Mouse (Mus musculus) hindbrain, embryonic 12.5 days (tissue): ENCODE results near the gene Fnd3c2. TPM values are rescaled to one million over a fixed set of nuclear protein-coding genes. Genes with fewer than 3 reads are reported as not detected.
"Not testable (repeated sequence)": the region's sequence is repeated elsewhere in the genome, so short reads cannot be mapped to it uniquely, and the experiment has no call there.

ENCODE experiments used
- ATAC-seq: fragments of 200-750 bp; cut with Nextera tagmentation; 2 replicates; pipeline ENCODE4 v1.8.0; 2017; ENCODE audit warnings: moderate TSS enrichment; ENCODE audit not compliant: low FRiP score
- H3K27ac ChIP-seq: fragments of 300-500 bp; sonication (generic); 2 replicates; pipeline ENCODE4 v1.5.1; 2016; ENCODE audit warnings: mild to moderate bottlenecking
- H3K27me3 ChIP-seq: fragments of 300-500 bp; sonication (generic); 2 replicates; pipeline ENCODE4 v1.6.1; 2016; ENCODE audit warnings: mild to moderate bottlenecking
- H3K36me3 ChIP-seq: fragments of 300-500 bp; sonication (generic); 2 replicates; pipeline ENCODE4 v1.6.1; 2016; ENCODE audit warnings: mild to moderate bottlenecking
- H3K4me1 ChIP-seq: fragments of 300-500 bp; sonication (generic); 2 replicates; pipeline ENCODE4 v1.6.1; 2016
- H3K4me2 ChIP-seq: fragments of 300-500 bp; sonication (generic); replicated peaks from 2 replicates; pipeline ENCODE4 v1.6.1; 2016; ENCODE audit warnings: mild to moderate bottlenecking
- H3K4me3 ChIP-seq: fragments of 300-500 bp; sonication (generic); 2 replicates; pipeline ENCODE4 v1.5.1; 2016; ENCODE audit warnings: mild to moderate bottlenecking
- H3K9ac ChIP-seq: fragments of 300-500 bp; sonication (generic); 2 replicates; pipeline ENCODE4 v1.6.1; 2016; ENCODE audit warnings: mild to moderate bottlenecking, moderate library complexity
- H3K9me3 ChIP-seq: fragments of 300-500 bp; sonication (generic); replicated peaks from 2 replicates; pipeline ENCODE4 v1.6.1; 2016; ENCODE audit warnings: mild to moderate bottlenecking
- WGBS: fragments of 180-500 bp; shearing (Covaris S2); methylation state at CpG from one replicate; pipeline ENCODE4 v1.1.7; 2016; 5-methylcytosine and 5-hydroxymethylcytosine counted together
- polyA plus RNA-seq: library from polyadenylated mRNA; unstranded; fragments of >200 nt; fragmentation: Nextera tagmentation; extraction: Ambion mirVana; gene quantifications from 2 replicates; pipeline ENCODE4 v1.2.1, GENCODE M21; 2016

Gene Fnd3c2
- polyA plus RNA-seq: not detected in 2 replicates

GRCm38 (mm10) chrX:106255276-106255675 lies at the start of gene Fnd3c2:
Gene Fnd3c2, minus strand, starts transcription at chrX:106255376.
- Histone ChIP-seq H3K9ac (no peak within 1 kb of the TSS), H3K9me3 (no peaks in the 10 kb centered on the region), H3K36me3 (no peaks in the 10 kb centered on the region), H3K4me3 (no peak within 1 kb of the TSS), H3K4me1 (no peaks in the 10 kb centered on the region), H3K4me2 (no peak within 1 kb of the TSS), H3K27ac (no peak within 1 kb of the TSS), H3K27me3 (no peaks in the 10 kb centered on the region)
- no peak for ATAC-seq
- 91% methylated on average over 4 of the region's 4 CpGs for WGBS

GRCm38 (mm10) chrX:106284441-106284840 lies 29.3 kb upstream of the Fnd3c2 start:
- Histone ChIP-seq H3K4me2 (no peak overlapping the region), H3K9me3 (no peaks in the 10 kb centered on the region), H3K36me3 (no peaks in the 10 kb centered on the region), H3K4me3 (no peak overlapping the region), H3K9ac (no peak overlapping the region), H3K27ac (no peak overlapping the region), H3K4me1 (no peaks in the 10 kb centered on the region), H3K27me3 (no peaks in the 10 kb centered on the region)
- 91% methylated on average over 2 of the region's 2 CpGs for WGBS
- ATAC-seq: no peak

- Histone ChIP-seq H3K4me1 (no peaks in the 10 kb centered on the region), H3K36me3 (no peaks in the 10 kb centered on the region), H3K4me2 (peak within 1 kb of the TSS; percentile 50), H3K4me3 (peak within 1 kb of the TSS; percentile 52; the same call in 1 of the 2 replicates), H3K9ac (no peak within 1 kb of the TSS), H3K27ac (no peak within 1 kb of the TSS), H3K9me3 (no peaks in the 10 kb centered on the region), H3K27me3 (no peaks in the 10 kb centered on the region)
- ATAC-seq: no peak
- WGBS: 91% methylated on average over 16 of the region's 25 CpGs
These were observed 34.1 kb downstream of the Fnd3c2 start, which contains the start of gene Taf9b for GRCm38 (mm10) chrX:106221058-106221457. Gene Taf9b, minus strand, starts transcription at chrX:106221158.

GRCm38 (mm10) chrX:106219171-106220032 lies 35.8 kb downstream of the Fnd3c2 start:
- Histone ChIP-seq H3K27ac (peak overlapping the region; percentile 82), H3K27me3 (no peaks in the 10 kb centered on the region), H3K36me3 (no peaks in the 10 kb centered on the region), H3K4me1 (no peaks in the 10 kb centered on the region), H3K9ac (peak overlapping the region; percentile 70), H3K9me3 (no peaks in the 10 kb centered on the region), H3K4me3 (peak overlapping the region; percentile 52), H3K4me2 (peak overlapping the region; percentile 50)
- whole genome bisulfite sequencing: 24% methylated on average over 60 of the region's 60 CpGs
- ATAC-seq: peak; percentile 94

- no peak for ATAC-seq
These were observed 46.1 kb downstream of the Fnd3c2 start for GRCm38 (mm10) chrX:106209100-106209499.

GRCm38 (mm10) chrX:106198904-106199303 lies 56.3 kb downstream of the Fnd3c2 start:
- Histone ChIP-seq H3K36me3 (peaks cover 36% of the 10 kb centered on the region; the same call in 1 of the 2 replicates), H3K9me3 (no peaks in the 10 kb centered on the region), H3K4me1 (no peaks in the 10 kb centered on the region), H3K9ac (no peak overlapping the region), H3K27me3 (no peaks in the 10 kb centered on the region), H3K27ac (no peak overlapping the region), H3K4me2 (no peak overlapping the region), H3K4me3 (no peak overlapping the region)
- ATAC-seq: no peak
- WGBS: 83% methylated on average over 5 of the region's 5 CpGs

More at GRCm38 (mm10) chrX:106209100-106209499, 46.1 kb downstream of the Fnd3c2 start:
- Histone ChIP-seq H3K27ac (no peak overlapping the region), H3K4me1 (no peaks in the 10 kb centered on the region), H3K4me3 (no peak overlapping the region), H3K4me2 (no peak overlapping the region), H3K9me3 (no peaks in the 10 kb centered on the region), H3K9ac (no peak overlapping the region), H3K36me3 (no peaks in the 10 kb centered on the region), H3K27me3 (no peaks in the 10 kb centered on the region)
- 89% methylated on average over 2 of the region's 2 CpGs for WGBS

- Histone ChIP-seq H3K27ac (no peak overlapping the region), H3K36me3 (peaks cover 29% of the 10 kb centered on the region; the same call in 1 of the 2 replicates), H3K4me2 (no peak overlapping the region), H3K4me1 (no peaks in the 10 kb centered on the region), H3K9me3 (no peaks in the 10 kb centered on the region), H3K27me3 (no peaks in the 10 kb centered on the region), H3K4me3 (no peak overlapping the region), H3K9ac (no peak overlapping the region)
- ATAC-seq: no peak
- WGBS: 67% methylated on average over 5 of the region's 5 CpGs
These were observed 57.9 kb downstream of the Fnd3c2 start for GRCm38 (mm10) chrX:106197308-106197707.

GRCm38 (mm10) chrX:106194361-106194760 lies 60.8 kb downstream of the Fnd3c2 start:
- not testable (repeated sequence) for H3K4me3 ChIP-seq, H3K27me3 ChIP-seq, H3K4me2 ChIP-seq, H3K4me1 ChIP-seq, H3K9ac ChIP-seq, H3K27ac ChIP-seq, ATAC-seq, H3K9me3 ChIP-seq
- H3K36me3 ChIP-seq: peaks cover 15% of the 10 kb centered on the region; the same call in 1 of the 2 replicates
- 91% methylated on average over 6 of the region's 6 CpGs for WGBS

- Histone ChIP-seq H3K9me3 (no peaks in the 10 kb centered on the region), H3K27me3 (no peaks in the 10 kb centered on the region), H3K4me3 (no peak overlapping the region), H3K27ac (no peak overlapping the region), H3K9ac (no peak overlapping the region), H3K36me3 (peaks cover 8% of the 10 kb centered on the region; the same call in 1 of the 2 replicates), H3K4me2 (peak overlapping the region; percentile 24), H3K4me1 (peaks cover 12% of the 10 kb centered on the region)
- 40% methylated on average over 4 of the region's 4 CpGs for WGBS
- no peak for ATAC-seq
These were observed 65.1 kb downstream of the Fnd3c2 start for GRCm38 (mm10) chrX:106190091-106190490.

GRCm38 (mm10) chrX:106189356-106189755 lies 65.8 kb downstream of the Fnd3c2 start:
- Histone ChIP-seq H3K4me2 (peak overlapping the region; percentile 67), H3K27ac (no peak overlapping the region), H3K9ac (no peak overlapping the region), H3K4me1 (peaks cover 12% of the 10 kb centered on the region), H3K4me3 (peak overlapping the region; percentile 47; the same call in 1 of the 2 replicates), H3K27me3 (no peaks in the 10 kb centered on the region), H3K9me3 (no peaks in the 10 kb centered on the region), H3K36me3 (0 out of 2 replicates have a peak, but pooled peaks cover 5% of the 10 kb centered on the region)
- WGBS: 59% methylated on average over 5 of the region's 5 CpGs
- no peak for ATAC-seq

GRCm38 (mm10) chrX:106187737-106188136 lies 67.4 kb downstream of the Fnd3c2 start:
- Histone ChIP-seq H3K27ac (peak overlapping the region; percentile 66), H3K9ac (peak overlapping the region; percentile 53), H3K4me2 (peak overlapping the region; percentile 67), H3K4me1 (peaks cover 12% of the 10 kb centered on the region), H3K9me3 (no peaks in the 10 kb centered on the region), H3K27me3 (no peaks in the 10 kb centered on the region), H3K4me3 (peak overlapping the region; percentile 47), H3K36me3 (no peaks in the 10 kb centered on the region)
- no peak for ATAC-seq
- WGBS: 28% methylated on average over 12 of the region's 12 CpGs

GRCm38 (mm10) chrX:106186713-106187649 lies 68.2 kb downstream of the Fnd3c2 start, which contains the start of gene Pgk1:
Gene Pgk1, plus strand, starts transcription at chrX:106187100.
- ATAC-seq: peak; percentile 98
- Histone ChIP-seq H3K27me3 (no peaks in the 10 kb centered on the region), H3K4me3 (peak within 1 kb of the TSS; percentile 47), H3K4me2 (peak within 1 kb of the TSS; percentile 67), H3K9ac (peak within 1 kb of the TSS; percentile 53), H3K27ac (peak within 1 kb of the TSS; percentile 88), H3K36me3 (no peaks in the 10 kb centered on the region), H3K9me3 (no peaks in the 10 kb centered on the region), H3K4me1 (peaks cover 12% of the 10 kb centered on the region)
- 16% methylated on average over 53 of the region's 55 CpGs for WGBS
